Mouse (Mus musculus): ENCODE data around the gene Il22ra1.

GRCm38 (mm10) chr4:135744726-135745448 lies 16.9 kb downstream of the Il22ra1 start:
- TF ChIP-seq CTCF (IDR thresholded peaks at IDR 0.05; ENCODE audit: low read depth, low read length), result no peak
- no peak for TF ChIP-seq POLR2A (IDR thresholded peaks at IDR 0.05; ENCODE audit: extremely low read depth, insufficient read depth, low read length)
